Mouse (Mus musculus) CH12.LX (cell line): Measurements from ENCODE around the gene Kcnb1. TPM values are rescaled to one million over a fixed set of nuclear protein-coding genes. Genes with fewer than 3 reads are reported as not detected.

Source experiments
- DNase-seq: peaks from one replicate; pipeline ENCODE4 v3.0.0-alpha.2; 2013; ENCODE audit errors: extremely low read depth
- H3K27ac ChIP-seq: 2 replicates; pipeline ENCODE4 v1.5.1; 2012; ENCODE audit warnings: low read depth, mild to moderate bottlenecking, control low read depth, moderate library complexity; ENCODE audit not compliant: insufficient read depth
- H3K27me3 ChIP-seq: replicated peaks from 2 replicates; pipeline ENCODE3; 2012; ENCODE audit warnings: inconsistent platforms
- H3K36me3 ChIP-seq, 2 experiments: replicated peaks in 1 of 2; 2 replicates each; pipeline versions ENCODE3 to v1.6.1; 2012; ENCODE audit warnings: inconsistent platforms in 1 of 2, low read length in 1 of 2, mild to moderate bottlenecking in 1 of 2, mixed read lengths in 1 of 2, moderate library complexity in 1 of 2; ENCODE audit not compliant: control insufficient read depth in 1 of 2, insufficient read depth in 1 of 2
- H3K4me1 ChIP-seq, 2 experiments: 2 replicates each; pipeline ENCODE4 v1.6.1; 2012; ENCODE audit warnings: inconsistent platforms in 1 of 2, moderate library complexity in 1 of 2; ENCODE audit not compliant: insufficient read depth in 2 of 2, control insufficient read depth in 1 of 2
- H3K4me2 ChIP-seq: 2 replicates; pipeline ENCODE4 v1.6.1; 2012; ENCODE audit warnings: low read depth, mild to moderate bottlenecking, control low read depth; ENCODE audit not compliant: poor library complexity, insufficient read depth, severe bottlenecking
- H3K4me3 ChIP-seq, 3 experiments: fragments of 150-350 bp in 1 of 3; sonication (generic) in 1 of 3; replicated peaks in 1 of 3; 2 replicates each; pipeline versions ENCODE3 to v1.5.1; 2011 to 2012; ENCODE audit warnings: low read depth in 2 of 3, low read length in 2 of 3, mild to moderate bottlenecking in 2 of 3, moderate library complexity in 2 of 3, control low read depth in 1 of 3, improper control_type of control experiment in 1 of 3, inconsistent platforms in 1 of 3, mixed read lengths in 1 of 3; ENCODE audit not compliant: poor library complexity in 1 of 3
- H3K79me2 ChIP-seq: replicated peaks from 2 replicates; pipeline ENCODE4 v1.6.1; 2012; ENCODE audit warnings: mild to moderate bottlenecking, moderate library complexity; ENCODE audit not compliant: control insufficient read depth, poor library complexity, insufficient read depth, severe bottlenecking; ENCODE audit errors: extremely low read depth
- H3K9ac ChIP-seq: 2 replicates; pipeline ENCODE4 v1.6.1; 2012; ENCODE audit warnings: low read depth, mild to moderate bottlenecking, control low read depth, moderate library complexity; ENCODE audit not compliant: insufficient read depth
- H3K9me3 ChIP-seq: replicated peaks from 2 replicates; pipeline ENCODE3; 2012; ENCODE audit warnings: low read length, inconsistent platforms, mixed read lengths
- BHLHE40 ChIP-seq: IDR thresholded peaks from 2 replicates; pipeline ENCODE4 v1.6.1; 2011; ENCODE audit warnings: mild to moderate bottlenecking, low read depth, low read length, improper control_type of control experiment
- CHD1 ChIP-seq: IDR thresholded peaks from 2 replicates; pipeline ENCODE4 v1.6.1; 2012; ENCODE audit warnings: low read depth, low read length, improper control_type of control experiment, inconsistent platforms
- CTCF ChIP-seq, 2 experiments: IDR thresholded peaks in 1 of 2; conservative IDR thresholded peaks in 1 of 2; 2 replicates each; pipeline ENCODE4 v1.5.1; 2011 to 2012; ENCODE audit warnings: low read depth in 2 of 2, low read length in 2 of 2, improper control_type of control experiment in 1 of 2, inconsistent platforms in 1 of 2, mild to moderate bottlenecking in 1 of 2, moderate library complexity in 1 of 2
- ELF1 ChIP-seq: IDR thresholded peaks from 2 replicates; pipeline ENCODE4 v1.6.1; 2014; ENCODE audit warnings: low read depth, mild to moderate bottlenecking, inconsistent platforms, low read length, improper control_type of control experiment
- EP300 ChIP-seq: IDR thresholded peaks from 2 replicates; pipeline ENCODE4 v1.6.1; 2011; ENCODE audit warnings: low read length, improper control_type of control experiment
- IRF4 ChIP-seq: IDR thresholded peaks from 2 replicates; pipeline ENCODE4 v1.6.1; 2014; ENCODE audit warnings: low read depth, mild to moderate bottlenecking, inconsistent platforms, low read length, improper control_type of control experiment
- JUN ChIP-seq: IDR thresholded peaks from 2 replicates; pipeline ENCODE4 v1.6.1; 2011; ENCODE audit warnings: low read depth, mild to moderate bottlenecking, low read length, improper control_type of control experiment, moderate library complexity; ENCODE audit not compliant: insufficient read depth
- KAT2A ChIP-seq: IDR thresholded peaks from 2 replicates; pipeline ENCODE4 v1.6.1; 2012; ENCODE audit warnings: low read length, improper control_type of control experiment, inconsistent platforms; ENCODE audit not compliant: insufficient replicate concordance
- MAX ChIP-seq: IDR thresholded peaks from 2 replicates; pipeline ENCODE4 v1.6.1; 2011; ENCODE audit warnings: low read length, improper control_type of control experiment
- MAZ ChIP-seq: IDR thresholded peaks from 2 replicates; pipeline ENCODE4 v1.6.1; 2012; ENCODE audit warnings: low read depth, mild to moderate bottlenecking, inconsistent platforms, low read length, improper control_type of control experiment, moderate library complexity
- MXI1 ChIP-seq: IDR thresholded peaks from 2 replicates; pipeline ENCODE4 v1.6.1; 2011; ENCODE audit warnings: mild to moderate bottlenecking, low read depth, low read length, improper control_type of control experiment
- MYC ChIP-seq: IDR thresholded peaks from 2 replicates; pipeline ENCODE4 v1.6.1; 2011; ENCODE audit warnings: low read depth, mild to moderate bottlenecking, improper control_type of control experiment, low read length
- NELFE ChIP-seq: IDR thresholded peaks from 2 replicates; pipeline ENCODE4 v1.6.1; 2011; ENCODE audit warnings: low read depth, low read length, improper control_type of control experiment
- PAX5 ChIP-seq: IDR thresholded peaks from 2 replicates; pipeline ENCODE4 v1.6.1; 2012; ENCODE audit warnings: low read length, inconsistent platforms, mixed read lengths
- POLR2AphosphoS2 ChIP-seq: IDR thresholded peaks from 2 replicates; pipeline ENCODE4 v1.6.1; 2011; ENCODE audit warnings: low read depth, low read length, improper control_type of control experiment
- RCOR1 ChIP-seq: conservative IDR thresholded peaks from 2 replicates; pipeline ENCODE4 v1.6.1; 2012; ENCODE audit warnings: low read depth, mild to moderate bottlenecking, inconsistent platforms, low read length, improper control_type of control experiment
- SMC3 ChIP-seq: IDR thresholded peaks from 2 replicates; pipeline ENCODE4 v1.6.1; 2011; ENCODE audit warnings: low read depth, low read length, improper control_type of control experiment
- TCF12 ChIP-seq: IDR thresholded peaks from 2 replicates; pipeline ENCODE4 v1.6.1; 2014; ENCODE audit warnings: low read depth, mild to moderate bottlenecking, inconsistent platforms, low read length, improper control_type of control experiment
- UBTF ChIP-seq: IDR thresholded peaks from 2 replicates; pipeline ENCODE4 v1.6.1; 2012; ENCODE audit warnings: low read depth, mild to moderate bottlenecking, inconsistent platforms, low read length, improper control_type of control experiment, moderate library complexity
- USF1 ChIP-seq: IDR thresholded peaks from 2 replicates; pipeline ENCODE4 v1.6.1; 2014; ENCODE audit warnings: low read depth, mild to moderate bottlenecking, inconsistent platforms, low read length, improper control_type of control experiment
- ZKSCAN1 ChIP-seq: IDR thresholded peaks from 2 replicates; pipeline ENCODE4 v1.6.1; 2012; ENCODE audit warnings: low read depth, inconsistent platforms, low read length, improper control_type of control experiment, borderline replicate concordance
- ZNF384 ChIP-seq: IDR thresholded peaks from 2 replicates; pipeline ENCODE4 v1.6.1; 2012; ENCODE audit warnings: low read depth, low read length, improper control_type of control experiment, inconsistent platforms
- dilution Hi-C: fragments of 300-500 bp; cut with MboI; formaldehyde crosslinking; loops from 2 replicates; pipeline ENCODE4 v1.14.3; 2020; ENCODE audit warnings: low sequenced_read_pairs; ENCODE audit not compliant: extremely low pct_unique_long_range_greater_than_20kb, extremely low pct_ligation_motif_present
- in situ Hi-C: fragments of 300-500 bp; cut with MboI; formaldehyde crosslinking; loops from 3 replicates; pipeline ENCODE4 v1.14.3; 2019; ENCODE audit warnings: low sequenced_read_pairs, low pct_ligation_motif_present, low pct_unique_long_range_greater_than_20kb, mixed read lengths
- polyA plus RNA-seq: library from polyadenylated mRNA; unstranded; fragments of >175 nt; gene quantifications from 2 replicates; pipeline ENCODE4 v1.2.1, GENCODE M21; 2012; ENCODE audit warnings: low read depth; ENCODE audit not compliant: insufficient read length
- total RNA-seq, 2 experiments: library from RNA; depleted of rRNA; stranded (reverse); fragments of 300-350 nt in 1 of 2; fragments of >200 nt in 1 of 2; gene quantifications; 2 replicates each; pipeline ENCODE4 v1.2.3; 2012 to 2014

Gene Kcnb1
- total and polyA plus RNA-seq, 3 experiments, result 2.5 to 6.6 (median 5.1) TPM

GRCm38 (mm10) chr2:167122737-167123136 lies 67.2 kb downstream of the Kcnb1 start:
- Histone ChIP-seq H3K4me2 (no peak overlapping the region), H3K9ac (no peak overlapping the region), H3K9me3 (peaks cover 5% of the 10 kb centered on the region), H3K79me2 (no peaks in the 10 kb centered on the region), H3K36me3 (no peaks in the 10 kb centered on the region), H3K27ac (no peak overlapping the region), H3K27me3 (peaks cover 12% of the 10 kb centered on the region), H3K4me1 (peaks cover 8 to 25% of the 10 kb centered on the region in 2 experiments), H3K4me3 (no peak overlapping the region)
- in situ Hi-C loops (loop anchor here (5.0 kb wide), 1 partner anchor 45 kb away; no protein-coding TSS in a partner anchor), dilution Hi-C loops (no loop called here)
- no peak for TF ChIP-seq ZNF384
- no peak for DNase-seq

- in situ Hi-C loops (loop anchor here (5.0 kb wide), 1 partner anchor 45 kb away; no protein-coding TSS in a partner anchor), dilution Hi-C loops (no loop called here)
- H3K9me3 ChIP-seq, result peaks cover 3% of the 10 kb centered on the region
- H3K4me3 ChIP-seq, result no peak overlapping the region
- H3K9ac ChIP-seq, result no peak overlapping the region
- peaks cover 11% of the 10 kb centered on the region for H3K27me3 ChIP-seq
- no peak for DNase-seq
- TF ChIP-seq BHLHE40 (no peak), POLR2AphosphoS2 (no peak), MAX (no peak), MAZ (no peak), SMC3 (no peak), EP300 (no peak), MYC (no peak)
- no peak overlapping the region for H3K4me2 ChIP-seq
- H3K27ac ChIP-seq, result no peak overlapping the region
- no peaks in the 10 kb centered on the region for H3K36me3 ChIP-seq
- H3K4me1 ChIP-seq, result peaks cover 8 to 25% of the 10 kb centered on the region in 2 experiments
- H3K79me2 ChIP-seq, result no peaks in the 10 kb centered on the region
These were observed 68.0 kb downstream of the Kcnb1 start for GRCm38 (mm10) chr2:167121996-167122395.

GRCm38 (mm10) chr2:167121228-167121627 lies 68.7 kb downstream of the Kcnb1 start:
- no peak for TF ChIP-seq CHD1
- TF ChIP-seq KAT2A, result no peak
- no peak for TF ChIP-seq BHLHE40
- no peak for TF ChIP-seq UBTF
- no peak for TF ChIP-seq NELFE
- TF ChIP-seq ZKSCAN1, result no peak
- TF ChIP-seq ZNF384, result no peak
- no peak for TF ChIP-seq ELF1
- TF ChIP-seq MXI1, result no peak
- TF ChIP-seq MAX, result no peak
- TF ChIP-seq TCF12, result no peak
- TF ChIP-seq MYC, result no peak
- TF ChIP-seq IRF4, result no peak
- no peak for TF ChIP-seq JUN
- TF ChIP-seq RCOR1, result no peak
- no peak for TF ChIP-seq POLR2AphosphoS2
- no peak for TF ChIP-seq MAZ
- TF ChIP-seq USF1, result no peak
- TF ChIP-seq CTCF (conservative IDR thresholded peaks at IDR 0.05 in 1 of 2, IDR thresholded peaks at IDR 0.05 in 1 of 2; ENCODE audit: low read depth in 2 of 2, low read length in 2 of 2), result no peak
- TF ChIP-seq PAX5, result no peak
- dilution Hi-C loops (no loop called here), in situ Hi-C loops (loop anchor here (5.0 kb wide), 1 partner anchor 46 kb away; no protein-coding TSS in a partner anchor)
- H3K27ac ChIP-seq, result no peak overlapping the region
- H3K79me2 ChIP-seq, result no peaks in the 10 kb centered on the region
- peaks cover 8 to 24% of the 10 kb centered on the region in 2 experiments for H3K4me1 ChIP-seq
- DNase-seq, result no peak
- no peak overlapping the region for H3K4me3 ChIP-seq
- H3K27me3 ChIP-seq, result peaks cover 14% of the 10 kb centered on the region
- no peak overlapping the region for H3K4me2 ChIP-seq
- H3K36me3 ChIP-seq, result no peaks in the 10 kb centered on the region
- no peak overlapping the region for H3K9ac ChIP-seq
- H3K9me3 ChIP-seq, result no peaks in the 10 kb centered on the region
